Mouse (Mus musculus) ZHBTc4 (cell line): Measurements from ENCODE around the gene Stat6.
"Not testable (repeated sequence)": the region's sequence is repeated elsewhere in the genome, so short reads cannot be mapped to it uniquely, and the experiment has no call there.

Source experiments
- DNase-seq: peaks from one replicate; pipeline ENCODE4 v3.0.0-alpha.2; 2011; ENCODE audit warnings: low read depth, low spot score

The Stat6 gene

DNA sequence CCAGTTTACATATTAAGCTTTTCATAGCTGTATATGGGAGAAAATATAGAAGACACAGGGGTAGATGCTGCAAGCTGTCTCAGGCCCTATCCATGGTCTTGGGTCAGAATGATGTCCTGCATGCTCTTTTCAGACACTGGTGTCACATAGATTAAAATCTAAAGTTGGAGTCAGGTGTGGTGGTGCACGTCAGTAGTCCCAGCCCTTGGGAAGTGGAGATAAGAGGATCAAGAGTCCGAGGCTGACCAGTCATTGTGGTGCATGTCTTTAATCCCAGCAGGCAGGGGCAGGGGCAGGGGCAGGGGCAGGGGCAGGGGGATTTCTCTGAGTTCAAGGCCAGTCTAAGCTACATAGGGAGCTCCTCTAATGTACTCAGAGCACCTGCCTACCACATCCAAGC, 3.0 kb downstream of the Stat6 start:
- no peak for DNase-seq

DNA sequence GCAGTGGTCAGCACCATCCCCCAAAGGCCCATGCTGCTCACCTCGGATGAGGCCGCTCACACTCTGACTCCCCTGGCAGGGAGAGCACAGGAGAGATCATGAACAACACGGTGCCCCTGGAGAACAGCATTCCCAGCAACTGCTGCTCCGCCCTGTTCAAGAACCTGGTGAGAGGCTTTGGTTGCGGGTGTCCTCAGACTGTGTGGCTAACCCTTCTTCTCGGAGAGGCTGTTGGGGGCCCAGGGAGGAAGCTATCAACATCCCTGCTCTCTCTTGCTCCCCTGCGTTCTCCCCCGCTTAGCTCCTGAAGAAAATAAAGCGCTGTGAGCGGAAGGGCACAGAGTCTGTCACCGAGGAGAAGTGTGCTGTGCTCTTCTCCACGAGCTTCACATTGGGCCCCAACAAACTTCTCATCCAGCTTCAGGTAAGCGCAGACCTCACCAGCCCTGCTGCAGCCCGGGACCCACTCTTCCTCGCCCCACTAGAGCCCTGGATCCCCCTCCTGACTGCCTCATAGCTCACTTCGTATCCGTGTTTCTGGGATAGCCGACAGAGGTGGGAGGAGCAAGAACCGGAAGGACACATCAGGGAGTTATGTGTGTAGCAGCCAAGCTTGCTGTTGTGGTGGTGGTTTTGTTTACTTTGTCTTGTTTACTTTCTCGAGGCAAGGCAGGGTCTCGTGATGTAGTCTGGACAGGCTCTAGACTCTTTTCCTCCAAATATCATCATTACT, 10.3 kb downstream of the Stat6 start:
- DNase-seq, result peak; percentile 68

DNA sequence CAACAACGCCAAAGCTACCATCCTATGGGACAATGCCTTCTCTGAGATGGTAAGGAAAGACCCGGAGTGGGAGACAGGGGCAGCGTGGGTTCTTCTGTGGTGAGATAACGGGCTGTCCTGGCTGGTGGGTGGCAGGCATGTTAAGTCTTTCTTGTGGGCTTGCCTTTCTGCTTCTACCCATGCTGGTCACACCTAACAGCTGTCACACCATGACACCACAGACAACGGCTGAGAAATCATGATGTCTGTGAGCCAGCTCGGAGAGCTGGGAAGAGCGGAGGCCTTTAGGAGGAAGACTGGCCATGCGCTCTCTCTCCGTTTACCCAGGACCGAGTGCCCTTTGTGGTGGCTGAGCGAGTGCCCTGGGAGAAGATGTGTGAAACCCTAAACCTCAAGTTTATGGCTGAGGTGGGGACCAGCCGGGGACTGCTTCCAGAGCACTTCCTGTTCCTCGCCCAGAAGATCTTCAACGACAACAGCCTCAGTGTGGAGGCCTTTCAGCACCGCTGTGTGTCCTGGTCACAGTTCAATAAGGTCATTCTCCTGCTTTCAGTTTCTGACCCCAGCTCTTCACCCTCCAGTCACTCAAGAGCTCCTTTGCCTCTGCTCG, 12.3 kb downstream of the Stat6 start:
- DNase-seq, result no peak

DNA sequence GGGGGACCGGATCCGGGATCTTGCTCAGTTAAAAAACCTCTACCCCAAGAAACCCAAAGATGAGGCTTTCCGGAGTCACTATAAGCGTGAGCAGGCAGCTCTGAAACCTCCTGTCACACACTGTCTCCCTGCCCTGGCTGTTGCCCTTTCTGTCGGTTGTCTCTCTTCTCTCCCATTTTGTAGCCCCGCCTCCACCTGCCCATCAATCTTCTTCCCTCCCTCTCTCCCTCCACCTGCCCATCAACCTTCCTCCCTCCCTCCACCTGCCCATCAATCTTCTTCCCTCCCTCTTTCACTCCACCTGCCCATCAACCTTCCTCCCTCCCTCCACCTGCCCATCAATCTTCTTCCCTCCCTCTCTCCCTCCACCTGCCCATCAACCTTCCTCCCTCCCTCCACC, 14.8 kb downstream of the Stat6 start:
- not testable (repeated sequence) for DNase-seq

DNA sequence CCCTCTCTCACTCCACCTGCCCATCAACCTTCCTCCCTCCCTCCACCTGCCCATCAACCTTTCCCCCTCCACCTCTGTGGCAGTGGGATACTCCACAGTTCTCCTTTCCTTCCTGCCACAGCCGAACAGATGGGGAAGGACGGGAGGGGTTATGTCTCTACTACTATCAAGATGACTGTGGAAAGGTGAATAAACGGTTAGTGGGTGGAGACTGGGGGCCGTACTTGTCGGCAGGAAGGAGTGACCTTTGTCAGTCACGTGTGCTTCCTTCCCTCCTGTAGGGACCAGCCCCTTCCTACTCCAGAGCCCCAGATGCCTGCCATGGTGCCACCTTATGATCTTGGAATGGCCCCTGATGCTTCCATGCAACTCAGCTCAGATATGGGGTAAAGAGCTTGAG, 15.3 kb downstream of the Stat6 start:
- DNase-seq, result peak; percentile 88

DNA sequence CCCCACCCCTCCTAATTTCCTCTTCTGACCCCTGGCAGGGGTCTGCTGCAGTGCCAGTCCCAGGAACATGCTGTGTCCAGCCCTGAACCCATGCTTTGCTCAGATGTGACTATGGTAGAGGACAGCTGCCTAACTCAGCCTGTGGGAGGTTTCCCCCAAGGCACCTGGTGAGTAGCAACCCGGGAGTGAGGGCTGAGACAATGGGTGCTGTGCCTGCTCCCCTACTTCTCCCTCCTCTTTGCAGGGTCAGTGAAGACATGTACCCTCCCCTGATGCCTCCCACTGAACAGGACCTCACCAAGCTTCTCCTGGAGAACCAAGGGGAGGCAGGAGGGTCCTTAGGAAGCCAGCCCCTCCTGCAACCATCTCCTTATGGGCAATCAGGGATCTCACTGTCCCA, 16.8 kb downstream of the Stat6 start:
- DNase-seq, result no peak

DNA sequence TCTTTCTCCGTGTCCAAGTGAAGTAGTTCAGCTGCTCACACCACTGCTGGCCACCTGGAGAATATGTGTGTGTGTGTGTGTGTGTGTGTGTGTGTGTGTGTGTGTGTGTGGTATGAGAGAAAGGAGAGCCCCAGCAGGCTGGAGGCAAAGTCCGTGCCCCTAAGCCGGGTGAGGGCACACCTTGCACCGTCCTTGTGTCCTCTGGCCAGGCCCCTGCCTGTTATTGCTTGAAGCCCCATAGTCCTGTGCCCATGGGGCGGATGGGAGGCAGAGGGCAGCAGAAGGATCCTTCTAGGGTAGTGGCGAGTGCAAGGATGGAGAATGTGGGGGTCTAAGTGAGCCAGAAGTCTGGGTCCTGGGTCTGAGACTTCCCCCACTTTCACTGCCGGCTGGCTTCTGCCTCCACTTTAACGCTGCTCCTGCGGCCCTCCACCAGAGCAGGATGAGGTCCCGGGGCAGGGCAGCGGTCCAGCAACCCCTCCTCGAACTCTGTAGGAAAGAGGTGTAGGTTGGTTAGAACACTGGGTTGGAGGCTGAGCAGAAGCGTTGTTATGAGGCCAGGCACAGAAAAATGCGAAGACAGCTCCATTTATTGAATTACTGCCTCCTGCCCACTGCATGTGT, 18.6 kb downstream of the Stat6 start:
- DNase-seq, result no peak

DNA sequence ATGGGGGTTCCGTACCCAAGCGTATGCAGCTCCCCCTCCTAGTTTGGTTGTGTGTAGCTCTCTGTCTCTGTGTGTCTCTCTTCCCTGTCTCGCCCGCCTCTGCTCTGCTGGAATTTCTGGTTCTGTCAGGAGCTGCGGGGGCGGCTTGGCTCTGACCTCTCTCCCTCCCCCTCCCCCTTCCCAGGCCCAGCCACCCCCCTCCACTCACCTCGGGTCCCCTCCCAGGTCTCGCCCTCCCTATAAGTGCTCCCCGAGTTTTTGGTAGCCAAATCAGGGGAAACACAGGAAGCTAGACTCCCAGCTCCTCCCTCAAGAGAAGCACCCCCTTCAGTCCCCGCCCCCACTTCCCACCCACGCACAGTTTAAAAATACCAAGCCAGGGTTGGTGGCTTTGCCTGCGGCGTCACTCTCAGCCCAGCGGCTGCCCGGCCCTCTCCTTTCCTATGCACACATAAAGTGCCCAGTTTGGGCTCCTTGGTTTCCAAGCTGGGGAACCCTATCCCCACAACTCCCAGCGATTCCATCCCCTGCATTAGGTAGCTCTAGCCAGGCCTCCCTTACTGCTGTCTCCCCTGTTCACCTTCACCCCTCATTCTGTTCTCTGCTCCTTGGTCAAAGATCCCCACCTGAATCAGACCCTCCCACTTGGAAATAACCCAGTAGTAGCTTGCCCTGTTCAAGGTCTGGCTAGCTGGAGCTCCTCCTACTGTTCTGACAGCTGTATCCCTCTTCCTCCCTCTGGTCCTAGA, 19.3 kb downstream of the Stat6 start:
- DNase-seq, result peak; percentile 60

DNA sequence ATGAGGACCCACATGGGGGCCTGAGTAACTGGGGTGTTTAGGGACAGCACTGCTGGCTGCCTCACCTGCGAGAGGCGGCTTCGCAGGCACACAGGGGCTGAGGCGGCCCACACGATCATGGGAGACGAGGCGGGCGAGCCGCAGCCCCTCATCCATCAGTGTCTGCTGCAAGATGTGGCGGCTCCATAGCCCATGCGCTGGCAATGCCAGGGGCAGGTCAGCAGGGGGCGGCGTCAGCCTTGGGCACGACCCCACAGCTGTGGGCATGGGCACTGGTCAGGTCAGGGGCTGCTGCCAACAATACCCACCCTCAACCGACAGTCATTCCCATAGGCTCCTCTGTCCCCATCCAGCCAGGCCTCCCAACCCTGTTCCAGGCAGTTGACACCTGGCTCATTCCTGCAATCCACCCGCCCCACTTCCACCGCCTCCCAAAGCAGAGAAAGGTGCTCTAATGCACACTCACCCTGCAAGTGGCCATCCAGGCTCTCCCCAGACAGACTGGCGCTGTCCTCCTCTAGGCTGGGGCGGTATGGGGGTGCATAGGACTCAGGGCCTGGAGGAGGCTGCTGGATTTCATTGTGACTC, 20.0 kb downstream of the Stat6 start:
- DNase-seq, result no peak

DNA sequence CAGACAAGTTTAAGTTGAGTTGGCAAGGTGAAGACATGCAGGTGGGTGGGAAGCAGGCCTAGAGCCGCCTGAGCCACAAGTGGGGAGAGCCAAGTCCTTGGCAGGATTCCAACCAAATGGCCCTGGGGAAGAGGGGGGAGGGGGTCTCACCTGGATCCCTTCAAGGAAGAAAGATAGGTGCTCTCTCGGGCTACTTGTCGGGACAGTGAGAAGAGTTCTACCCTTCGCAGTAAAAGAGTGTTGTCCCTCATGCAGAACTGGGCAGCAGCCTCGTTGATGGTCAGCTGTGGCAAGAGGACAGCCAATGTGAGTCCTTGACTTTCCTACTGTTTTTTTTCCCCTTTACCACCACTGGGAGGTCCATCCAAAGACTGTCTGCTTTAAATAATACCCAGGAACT, 20.8 kb downstream of the Stat6 start:
- DNase-seq, result no peak

DNA sequence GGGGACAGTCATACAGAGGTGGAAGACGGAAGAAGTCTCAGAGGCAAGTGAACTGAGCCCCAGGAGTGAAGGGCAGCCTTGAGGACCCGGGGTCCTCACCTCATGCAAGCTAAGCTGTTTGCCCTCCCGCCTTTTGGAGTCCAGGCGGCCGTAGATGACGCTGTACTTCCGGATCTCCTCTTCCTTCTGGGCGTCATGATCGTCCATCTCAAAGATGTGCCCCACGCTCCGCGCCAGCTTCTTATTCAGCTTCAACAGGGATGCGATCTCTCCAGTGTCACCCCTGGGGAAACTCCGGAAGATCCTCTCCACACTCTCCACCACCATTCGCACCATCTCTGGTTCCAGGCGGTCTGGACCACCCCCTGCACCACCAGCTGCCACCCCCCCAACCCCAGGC, 21.4 kb downstream of the Stat6 start:
- DNase-seq, result no peak

DNA sequence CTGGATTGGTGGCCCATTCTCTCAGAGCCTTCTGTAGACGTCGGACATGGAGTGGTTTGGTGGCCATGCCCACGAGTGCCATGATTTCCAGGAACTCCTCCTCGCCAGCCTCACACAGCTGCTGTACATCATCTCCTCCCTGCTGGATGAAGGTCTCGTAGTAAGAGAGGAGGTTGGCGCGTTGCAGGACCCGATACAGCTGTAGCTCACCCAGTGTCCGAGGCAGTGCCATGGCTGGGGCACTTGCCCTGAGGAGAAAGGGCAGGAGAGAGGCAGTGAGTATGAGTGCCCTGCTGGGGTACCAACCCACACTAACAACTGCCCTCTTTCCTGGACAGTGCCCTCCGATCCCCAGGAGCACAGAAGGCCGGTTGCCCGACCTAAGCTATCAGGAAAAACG, 22.1 kb downstream of the Stat6 start:
- no peak for DNase-seq

DNA sequence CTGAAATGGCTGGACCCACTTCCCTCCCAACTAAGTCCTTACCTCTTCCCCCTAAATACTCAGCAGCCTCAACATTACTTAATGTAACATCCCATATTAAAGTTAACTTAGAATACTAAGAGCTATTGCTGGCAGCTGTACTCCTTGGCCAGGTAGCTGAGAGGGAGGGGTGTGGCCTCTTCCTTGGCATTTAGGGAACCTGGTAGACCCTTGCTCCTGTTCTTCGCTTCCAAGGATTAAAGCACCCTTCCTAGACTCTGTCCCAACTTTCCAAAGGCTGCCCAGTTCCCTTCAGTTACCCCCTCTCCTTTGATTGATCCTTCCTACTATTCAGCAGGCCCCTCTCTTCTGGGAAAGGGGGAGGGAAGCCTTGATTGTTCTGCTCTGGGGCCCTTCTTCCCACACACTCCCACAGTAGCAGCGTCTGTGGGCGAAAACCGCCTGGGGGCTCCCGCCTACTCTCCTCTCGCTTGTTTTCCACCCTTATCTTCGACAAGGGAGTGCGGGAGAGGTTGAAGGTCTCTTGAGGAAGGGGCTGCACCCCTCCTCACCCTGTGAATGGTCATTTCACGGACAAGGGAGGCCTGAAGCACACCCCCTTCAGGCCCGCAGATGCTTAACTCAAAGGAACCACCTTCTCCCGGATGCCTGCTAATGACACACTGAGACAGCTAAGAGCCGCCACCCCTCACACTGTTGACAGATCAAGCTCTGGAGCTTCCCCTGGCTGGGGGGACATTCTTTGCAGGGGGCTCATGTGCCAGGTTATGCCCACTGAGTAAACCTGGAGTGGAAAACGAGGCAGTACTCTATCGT, 22.8 kb downstream of the Stat6 start:
- DNase-seq, result peak; percentile 38

DNA sequence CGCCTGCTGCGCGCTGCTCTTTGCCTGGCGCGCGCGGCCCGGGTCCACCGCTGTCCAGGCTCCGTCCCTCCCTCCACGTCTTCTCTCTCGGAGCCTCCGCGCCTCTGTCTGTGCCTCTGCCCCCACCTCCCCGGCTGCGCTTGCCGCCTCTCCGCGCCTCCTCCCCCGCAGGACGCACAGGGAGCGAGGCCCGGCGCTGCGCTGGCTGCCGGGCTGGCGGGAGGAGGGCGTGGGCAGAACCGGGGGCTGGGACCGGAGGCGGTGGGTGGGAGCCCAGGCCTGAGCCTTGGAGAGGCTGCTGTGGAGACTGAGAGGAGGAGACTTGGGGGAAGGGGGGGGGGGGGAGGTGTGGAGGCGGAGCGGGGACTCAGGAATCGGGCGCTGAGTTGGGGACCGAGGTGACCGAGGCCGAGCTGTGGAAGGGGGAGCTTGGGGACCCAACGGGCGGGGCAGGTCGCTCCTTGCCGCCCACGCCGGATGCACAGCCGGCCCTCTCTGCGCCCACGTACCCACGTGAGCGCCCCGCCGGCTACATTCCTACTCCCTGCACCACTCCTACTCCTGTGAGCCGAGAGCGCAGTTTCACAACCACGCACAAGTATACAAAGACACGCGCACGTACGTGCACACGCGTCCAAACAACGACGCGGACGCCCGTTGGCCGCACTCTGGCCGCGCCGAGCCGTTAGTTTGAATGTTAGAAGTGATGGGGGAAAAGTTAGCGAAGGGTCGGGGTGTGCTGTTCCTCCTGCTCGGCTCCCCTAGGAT, 23.9 kb downstream of the Stat6 start, which contains the start of gene Nemp1:
TSS of gene Nemp1 (plus strand) at position 401 of the 768 bp plus-strand sequence.
- DNase-seq, result peak; percentile 90

DNA sequence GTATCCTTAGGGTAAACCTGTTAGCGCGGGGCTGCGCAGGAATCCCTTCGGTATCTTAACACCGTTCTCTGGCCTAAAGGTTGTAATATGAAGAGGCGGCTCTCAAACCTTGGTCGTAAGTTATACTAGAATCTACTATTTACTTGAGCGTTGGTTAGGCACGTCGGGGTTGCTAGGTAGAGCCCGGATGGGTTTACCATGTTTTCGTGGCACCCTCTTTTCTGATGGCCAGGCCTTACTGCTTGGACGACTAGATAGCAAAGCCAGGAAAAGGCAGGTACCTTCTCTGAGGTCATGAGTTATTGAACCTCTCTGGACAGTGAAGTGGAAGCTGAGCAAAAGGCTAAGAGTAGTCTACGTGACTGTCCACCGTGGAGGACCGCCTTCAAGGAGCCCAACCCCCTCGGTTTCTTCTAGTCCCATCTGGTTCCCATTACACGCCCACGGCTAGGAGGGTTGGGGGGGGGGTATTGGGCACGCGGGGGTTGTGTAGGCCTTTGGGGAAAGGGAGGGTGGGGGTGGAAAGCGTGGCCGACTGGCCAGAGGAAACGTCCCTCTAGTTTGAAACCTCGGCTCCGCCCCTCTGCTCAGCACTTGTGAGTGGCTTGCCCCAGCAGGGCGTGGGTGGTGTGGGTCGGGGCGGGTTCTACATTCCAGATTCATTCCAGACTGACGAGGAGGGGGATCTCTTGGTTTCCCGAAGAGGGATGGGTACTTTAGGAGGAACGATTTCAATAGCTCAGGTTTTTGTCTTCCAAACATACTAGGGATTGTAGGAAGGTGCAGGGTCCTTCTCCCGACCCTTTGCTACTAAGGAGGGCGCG, 24.7 kb downstream of the Stat6 start:
- peak; percentile 97 for DNase-seq

DNA sequence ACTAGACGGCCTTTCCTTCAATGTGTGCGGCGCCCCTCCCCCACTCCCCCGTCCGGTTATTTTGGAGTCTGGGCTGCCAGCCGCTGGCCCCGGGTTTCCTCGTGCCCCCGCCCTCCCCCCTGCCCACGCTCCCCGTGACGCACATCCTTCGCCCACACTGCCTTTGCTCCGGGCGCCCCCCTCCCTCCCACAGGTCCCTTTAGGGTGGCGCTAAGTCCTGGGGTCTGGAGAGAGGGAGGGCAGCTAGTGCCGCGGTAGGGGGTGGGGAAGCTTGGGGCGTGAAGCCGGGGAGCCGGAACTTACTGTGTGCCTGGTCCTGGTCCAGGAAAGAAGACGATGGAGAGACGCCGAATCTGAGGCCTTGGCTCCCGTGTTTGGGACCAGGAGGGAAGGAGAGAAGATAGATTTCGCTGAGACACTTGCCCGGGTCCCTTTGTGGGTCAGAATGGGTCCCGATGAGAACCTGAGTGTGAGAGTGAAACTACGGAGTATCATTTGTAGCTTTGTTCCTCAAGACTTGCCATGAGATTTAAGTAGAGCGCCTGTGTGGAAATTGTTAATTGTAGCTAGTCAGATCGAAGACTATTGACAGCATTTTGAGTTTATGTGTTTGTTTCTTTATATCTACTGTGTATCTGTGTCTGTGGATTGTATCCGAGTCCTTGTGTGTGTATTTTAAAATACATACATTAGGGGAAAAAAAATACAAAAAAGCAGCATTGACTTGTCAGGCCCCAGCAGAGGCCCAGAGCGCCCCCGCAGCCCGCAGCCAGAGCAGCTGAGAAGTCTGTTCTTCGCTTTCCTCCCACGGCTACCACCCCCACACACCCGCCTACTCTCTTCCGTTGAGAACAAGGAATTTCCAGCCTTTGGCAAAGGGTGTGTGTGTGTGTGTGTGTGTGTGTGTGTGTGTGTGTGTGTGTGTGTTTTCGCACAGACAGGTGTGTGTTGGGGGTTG, 25.6 kb downstream of the Stat6 start, which contains the start of gene Nab2:
TSS of gene Nab2 (minus strand) at position 476 of the 958 bp plus-strand sequence.
- peak; percentile 56 for DNase-seq

DNA sequence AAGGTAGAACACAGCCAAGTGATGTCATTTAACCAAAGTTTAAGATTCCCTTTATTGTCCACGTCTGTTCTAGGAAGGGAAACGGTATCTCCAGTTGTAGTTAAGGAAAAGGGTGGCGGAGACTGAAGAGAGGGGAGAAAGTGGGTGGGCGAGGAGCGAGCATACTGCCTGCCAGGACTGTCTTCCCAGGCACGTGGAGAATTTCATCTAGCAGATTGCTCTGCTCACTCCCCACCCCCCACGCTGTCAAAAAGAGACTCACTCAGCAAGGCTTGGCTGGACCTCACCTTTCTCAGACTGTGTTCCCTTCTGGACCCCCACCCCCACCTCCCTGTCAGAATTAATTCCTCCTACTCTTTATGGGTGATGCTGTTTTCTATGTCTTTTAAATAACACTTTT, 26.4 kb downstream of the Stat6 start:
- DNase-seq, result peak; percentile 30

DNA sequence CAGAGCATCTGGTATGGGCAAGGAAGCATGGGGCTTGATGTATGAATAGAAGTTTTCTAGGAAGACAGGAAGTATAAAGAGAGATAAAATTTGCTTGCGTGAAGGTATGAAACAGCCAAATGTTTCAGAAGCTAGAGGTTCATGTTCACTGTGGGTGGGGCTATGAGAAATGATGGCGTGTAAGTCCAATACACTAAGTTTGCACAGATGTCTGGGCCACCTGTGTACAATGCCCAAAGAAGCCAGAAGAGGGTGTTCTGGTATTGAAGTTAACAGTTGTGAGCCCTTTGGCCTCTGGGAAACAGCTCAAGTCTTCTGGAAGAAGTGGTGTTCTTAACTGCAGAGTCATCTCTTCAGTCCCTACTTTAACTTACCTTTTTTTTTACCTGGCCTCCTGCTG, 27.4 kb downstream of the Stat6 start:
- DNase-seq, result peak; percentile 48
